Mouse (Mus musculus) urinary bladder, adult 2 months (tissue): Measurements from ENCODE around the gene Tmem9b. TPM values are rescaled to one million over a fixed set of nuclear protein-coding genes. Genes with fewer than 3 reads are reported as not detected.

Experiments
- DNase-seq: peaks from one replicate; pipeline ENCODE4 v3.0.0; 2022; ENCODE audit warnings: low spot score
- polyA plus RNA-seq: library from polyadenylated mRNA; depleted of rRNA; stranded (reverse); fragments of >200 nt; gene quantifications from 2 replicates; pipeline ENCODE4 v1.2.3, GENCODE M21; 2012

Gene Tmem9b
- polyA plus RNA-seq, 1 experiment = 52.9 TPM

GRCm38 (mm10) chr7:109739822-109740370 is 12.8 kb downstream of the Tmem9b start:
- no peak for DNase-seq

DNA sequence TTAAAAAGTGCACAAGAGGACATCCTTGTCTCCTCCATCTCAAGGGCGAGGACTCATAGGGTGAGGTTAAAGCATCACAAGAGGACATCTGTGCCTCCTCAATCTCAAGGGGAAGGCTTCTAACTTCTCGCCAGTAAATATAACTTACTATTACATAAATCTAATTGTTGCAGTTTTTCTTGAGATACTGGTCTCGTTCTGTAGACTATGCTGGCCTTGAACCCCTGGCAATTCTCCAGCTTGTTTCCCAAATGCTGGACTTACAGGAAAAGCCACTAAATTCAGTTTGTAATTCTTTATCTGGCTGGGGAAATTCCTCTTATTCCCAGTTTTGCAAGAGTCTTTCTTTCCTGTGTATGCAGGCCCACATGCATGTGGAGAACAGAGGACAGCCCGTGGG is 17.9 kb downstream of the Tmem9b start:
- no peak for DNase-seq

DNA sequence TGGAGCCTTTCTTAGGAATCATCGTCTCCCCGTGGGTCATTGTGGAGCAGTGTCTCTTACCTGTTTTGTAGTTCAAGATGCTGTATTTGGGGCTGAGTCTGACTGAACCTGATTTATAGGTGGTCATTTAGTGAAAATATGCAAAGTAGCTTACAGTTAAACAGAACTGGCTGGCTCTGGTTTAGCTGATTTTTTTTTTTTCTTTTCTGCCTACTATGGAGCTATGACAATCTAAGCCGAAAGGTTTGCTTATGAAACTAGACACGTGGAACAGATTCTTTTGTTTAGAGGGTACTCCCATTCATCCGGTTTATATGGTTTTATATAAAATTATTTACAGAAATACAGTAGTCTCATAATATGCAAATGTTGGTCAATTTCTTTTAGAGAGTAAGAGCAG is 21.0 kb downstream of the Tmem9b start, which contains the start of gene Ascl3:
Gene Ascl3, minus strand, starts transcription at position 101 of the 400 bp plus-strand sequence.
- DNase-seq = no peak

- DNase-seq = no peak
Observed at GRCm38 (mm10) chr7:109723697-109724096, 29.0 kb downstream of the Tmem9b start, which contains the start of gene BC051019. Gene BC051019, minus strand, starts transcription at chr7:109723850.

GRCm38 (mm10) chr7:109723114-109723513 is 29.6 kb downstream of the Tmem9b start:
- DNase-seq = no peak

DNA sequence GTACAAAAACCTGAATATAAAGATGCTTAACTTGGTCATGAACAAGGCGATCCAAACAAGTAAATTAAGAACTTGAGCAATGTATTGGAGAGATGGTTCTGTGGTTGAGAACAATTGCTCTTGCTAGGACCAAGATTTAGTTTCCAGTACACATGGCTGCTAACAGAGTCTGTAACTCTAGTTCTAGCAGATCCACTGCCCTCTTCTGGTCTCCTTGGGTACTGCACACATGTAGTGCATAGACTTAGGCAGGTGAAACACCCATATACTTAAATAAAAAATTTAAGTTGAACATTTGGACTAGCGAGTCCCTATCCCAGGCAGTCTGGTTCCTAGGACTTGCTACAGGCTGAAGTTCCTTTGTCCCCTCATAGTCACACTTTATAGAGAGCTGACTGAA is 30.1 kb downstream of the Tmem9b start:
- DNase-seq = no peak

DNA sequence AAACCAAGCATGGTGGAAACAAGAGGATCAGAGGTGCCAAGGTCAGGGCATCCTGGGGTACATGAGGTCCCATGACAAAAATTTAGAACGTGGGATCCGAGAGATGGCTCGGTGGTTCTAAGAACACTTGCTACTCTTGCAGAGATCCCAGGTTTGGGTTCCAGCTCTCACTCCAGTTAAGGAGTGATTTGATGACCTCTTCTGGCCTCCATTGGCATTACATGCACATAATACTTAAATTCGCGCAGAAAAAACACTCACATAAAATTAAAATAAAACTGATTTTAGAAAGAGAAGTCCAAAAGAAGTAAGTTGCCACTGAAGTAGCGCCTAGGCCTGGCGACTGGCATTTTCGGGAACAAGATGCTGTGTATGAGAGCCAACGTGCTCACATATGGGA is 33.4 kb downstream of the Tmem9b start:
- DNase-seq = no peak

DNA sequence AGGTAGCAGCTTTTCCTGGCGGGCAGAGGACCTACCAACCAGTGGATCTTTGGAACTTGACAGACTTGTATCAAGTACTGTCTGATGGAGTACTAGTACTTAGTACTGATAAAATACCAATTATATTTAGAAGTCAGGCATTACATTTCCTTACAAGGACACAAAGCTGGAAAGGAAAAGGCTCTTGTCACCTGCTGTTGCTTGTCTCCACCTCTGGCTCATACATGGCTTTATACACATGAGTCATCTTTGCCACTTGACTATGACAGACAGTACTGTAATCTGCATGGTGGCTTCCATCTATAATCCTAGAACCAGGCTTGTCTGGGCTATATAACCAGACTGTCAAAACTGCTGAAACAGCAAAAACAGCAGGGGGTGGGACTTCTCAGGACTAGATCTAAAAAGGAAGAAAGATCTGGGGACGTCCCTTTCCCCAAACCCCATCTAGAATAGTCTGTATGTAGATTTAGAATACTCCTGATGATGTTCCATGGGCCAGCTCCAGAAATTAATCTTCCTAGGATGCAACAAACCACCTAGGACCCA is 39.2 kb downstream of the Tmem9b start:
- DNase-seq = no peak

GRCm38 (mm10) chr7:109712198-109712597 is 40.5 kb downstream of the Tmem9b start:
- DNase-seq = no peak

DNA sequence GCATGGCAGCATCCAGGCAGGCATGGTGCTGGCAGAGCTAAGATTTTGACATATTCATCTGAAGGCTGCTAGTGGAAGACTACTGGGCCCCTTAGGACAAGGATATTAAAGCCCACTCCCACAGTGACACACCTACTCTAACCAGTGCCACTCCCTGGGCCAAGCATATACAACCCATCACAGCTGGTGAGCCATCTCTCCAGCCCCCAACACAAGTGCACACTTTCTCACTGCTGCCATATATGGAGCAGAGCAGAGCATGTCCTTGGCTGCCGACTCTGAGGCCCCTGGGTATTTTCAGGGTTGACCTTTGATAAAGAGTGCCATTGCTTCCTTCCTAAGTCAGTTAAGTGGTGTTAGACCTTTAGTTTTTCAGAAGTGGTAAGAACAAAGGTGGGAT is 42.6 kb downstream of the Tmem9b start:
- no peak for DNase-seq

DNA sequence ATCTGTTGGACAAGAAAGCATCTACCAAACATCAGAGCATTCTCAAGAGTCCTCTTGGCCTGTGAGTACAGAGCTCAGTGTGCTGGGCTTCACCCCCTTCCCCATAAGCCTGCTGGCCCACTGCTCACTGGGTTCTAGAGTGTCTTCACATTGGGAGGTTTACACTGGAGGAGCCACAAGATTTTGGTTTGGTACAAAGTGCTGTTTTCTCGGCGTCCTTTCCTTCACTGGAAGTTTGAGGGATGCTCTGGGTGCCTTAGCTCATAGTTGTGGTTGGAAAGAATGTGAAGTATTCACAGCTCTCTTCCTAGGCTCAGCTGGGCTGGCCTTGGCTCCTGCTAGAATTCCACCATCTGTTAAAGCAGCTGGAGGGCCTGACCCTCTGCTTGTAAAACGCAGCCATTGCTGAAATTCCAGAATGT is 43.7 kb downstream of the Tmem9b start:
- no peak for DNase-seq

DNA sequence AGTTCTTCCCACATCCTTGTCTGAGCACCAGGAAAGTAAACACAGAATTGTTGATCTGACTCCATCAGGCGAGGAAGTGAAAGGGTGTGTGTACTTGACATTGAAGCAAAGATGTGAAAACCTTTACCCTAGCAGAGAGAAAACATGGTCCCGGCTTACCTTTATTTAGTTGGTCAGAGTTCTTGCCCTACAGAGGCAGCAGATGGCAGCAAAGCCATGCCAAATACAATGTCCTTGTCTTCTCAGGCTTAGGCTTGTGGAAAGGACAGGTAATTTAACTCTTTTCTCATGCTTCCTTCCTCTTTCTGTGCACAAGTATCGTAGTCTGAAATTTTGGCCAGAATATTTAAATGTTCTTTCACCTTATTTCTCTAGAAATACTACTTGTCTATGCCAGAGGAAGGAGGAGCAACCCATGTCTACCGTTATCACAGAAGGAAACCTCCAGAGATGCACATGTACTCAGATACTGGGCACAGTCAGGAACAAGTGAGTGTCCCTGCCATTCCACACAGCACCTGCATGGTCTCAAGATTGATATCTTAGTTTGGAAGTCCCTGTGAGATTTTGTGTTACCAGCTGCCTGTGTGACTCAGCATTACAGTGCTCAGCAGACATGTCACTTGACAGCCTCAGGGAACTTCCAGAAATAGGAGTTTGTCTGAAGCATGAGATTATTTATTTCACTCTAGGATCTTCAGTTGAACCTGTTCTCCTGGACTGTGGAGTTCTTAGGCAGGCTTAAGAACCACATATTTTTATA is 45.5 kb downstream of the Tmem9b start:
- no peak for DNase-seq

- no peak for DNase-seq
Observed at GRCm38 (mm10) chr7:109704461-109704860, 48.2 kb downstream of the Tmem9b start.

DNA sequence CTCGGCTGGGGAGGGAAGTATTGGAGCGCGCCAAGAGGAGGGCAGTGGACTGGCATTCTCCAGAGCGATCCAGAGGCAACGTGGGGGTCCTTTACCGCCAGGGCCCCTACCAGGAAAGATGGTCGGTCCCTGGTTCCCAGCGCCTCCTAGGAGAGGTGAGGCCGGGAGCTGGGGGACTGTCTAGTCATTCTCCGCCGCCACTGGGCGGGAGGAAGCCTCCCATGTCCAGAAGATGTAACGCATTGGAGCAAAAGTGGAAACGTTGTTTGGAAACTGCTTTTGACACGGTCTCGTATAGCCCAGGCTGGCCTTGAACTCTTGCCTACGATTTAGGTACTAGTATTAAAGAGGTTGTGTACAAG is 48.7 kb downstream of the Tmem9b start:
- no peak for DNase-seq

DNA sequence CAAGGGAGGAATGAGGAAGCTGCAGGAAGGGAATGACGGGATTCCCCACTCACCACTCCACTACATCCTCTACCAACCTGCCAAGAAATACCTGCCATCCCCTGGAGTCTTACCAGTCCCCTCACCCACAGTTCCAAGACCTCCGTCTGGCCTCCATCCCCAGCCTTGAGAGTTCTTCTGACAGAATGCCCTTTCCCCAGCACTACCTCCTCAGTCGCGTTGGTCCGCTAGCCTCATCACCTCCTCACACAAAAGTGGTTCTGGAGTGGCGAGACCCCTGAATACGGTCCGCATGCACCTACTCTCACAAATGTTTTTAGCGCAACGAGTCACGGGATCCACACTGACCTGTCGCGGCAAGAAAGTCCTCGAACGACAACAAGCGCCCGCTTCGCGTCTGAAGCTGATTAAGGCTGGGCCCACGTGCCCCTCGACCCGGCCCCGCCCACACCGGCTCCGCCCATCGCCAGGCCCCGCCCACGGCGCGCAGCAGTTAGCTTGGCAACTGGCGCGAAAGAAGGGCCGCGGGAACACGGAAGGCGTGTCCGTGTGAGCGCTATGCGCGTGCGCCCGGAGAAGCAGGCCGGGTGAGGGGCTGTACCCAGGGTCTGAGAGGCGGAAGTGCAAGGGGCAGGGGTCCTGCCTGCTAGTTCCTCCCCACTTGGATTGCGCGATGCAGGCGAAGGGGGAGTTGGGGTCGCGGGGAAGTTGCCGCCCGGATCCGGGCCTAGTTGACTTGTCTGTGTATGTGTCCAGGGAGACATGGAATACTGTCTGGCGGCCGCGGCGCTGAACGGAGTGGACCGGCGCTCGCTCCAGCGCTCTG is 49.3 kb downstream of the Tmem9b start, which contains the start of the genes St5 and Akip1:
Gene St5, minus strand, starts transcription at position 416 of the 826 bp plus-strand sequence.
Gene Akip1, plus strand, starts transcription at position 501 of the 826 bp plus-strand sequence.
- peak; percentile 93 for DNase-seq

GRCm38 (mm10) chr7:109702721-109703120 is 50.0 kb downstream of the Tmem9b start:
- no peak for DNase-seq

DNA sequence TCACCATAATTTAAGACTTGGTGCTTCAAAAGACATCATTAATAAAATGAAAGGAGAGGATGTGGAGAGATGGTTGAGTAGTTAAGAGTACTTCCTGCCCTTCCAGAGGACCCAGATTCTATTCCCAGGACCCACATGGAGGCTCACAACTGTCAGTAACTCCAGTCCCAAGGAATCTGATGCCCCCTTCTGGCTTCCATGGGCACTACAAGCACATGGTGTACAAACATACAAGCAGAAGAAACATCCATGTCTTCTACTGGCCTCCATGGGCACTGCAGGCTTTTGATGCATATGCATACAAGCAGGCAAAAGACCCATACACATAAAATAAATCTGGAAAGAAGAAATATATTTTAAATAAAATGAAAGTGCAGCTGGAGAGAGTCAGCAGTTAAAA is 52.5 kb downstream of the Tmem9b start:
- no peak for DNase-seq

DNA sequence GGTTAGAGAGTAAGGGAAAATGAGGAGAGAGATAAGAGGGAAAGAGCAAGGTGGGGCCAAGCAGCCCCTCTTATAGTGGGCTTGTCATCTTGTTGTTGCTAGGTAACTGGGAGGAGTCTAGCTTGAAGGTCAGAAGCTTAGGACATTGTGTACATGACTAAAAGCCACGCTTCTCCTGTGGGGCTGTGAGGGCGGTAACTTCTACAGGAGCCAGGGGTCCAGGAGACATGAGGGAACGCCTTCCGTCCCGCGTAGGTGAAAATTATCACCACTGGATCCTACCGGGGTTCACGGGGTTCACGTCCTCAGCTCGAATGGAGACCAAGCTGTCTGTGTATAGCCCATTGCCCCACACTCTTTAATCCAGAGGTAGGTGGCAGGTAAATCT is 57.3 kb downstream of the Tmem9b start:
- no peak for DNase-seq

GRCm38 (mm10) chr7:109694576-109695338 is 57.9 kb downstream of the Tmem9b start:
- DNase-seq = no peak

DNA sequence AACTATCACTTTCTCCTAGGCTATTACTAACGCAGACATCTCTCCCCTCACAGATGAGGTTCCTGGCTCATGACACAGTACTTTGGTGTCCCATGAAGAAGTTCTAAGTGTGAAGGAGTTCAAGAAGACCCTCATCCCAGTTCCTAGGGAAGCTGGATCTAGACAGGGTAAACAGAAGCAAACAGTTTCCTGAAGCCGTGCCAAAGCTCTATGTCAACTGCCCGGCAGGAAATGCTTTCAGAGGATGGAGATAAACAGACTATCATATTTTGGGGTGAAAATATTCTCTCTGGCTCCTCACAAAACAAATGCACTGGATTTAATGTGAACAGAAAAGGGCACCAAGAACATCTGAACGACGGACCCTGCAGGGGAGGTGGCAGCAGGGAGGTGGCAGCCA is 61.7 kb downstream of the Tmem9b start:
- no peak for DNase-seq

- no peak for DNase-seq
Observed at GRCm38 (mm10) chr7:109690101-109690500, 62.6 kb downstream of the Tmem9b start.
